Mouse (Mus musculus) erythroblast, embryonic 14.5 days (primary cell): Measurements from ENCODE around the gene Gm11084.
"Not testable (repeated sequence)": the region's sequence is repeated elsewhere in the genome, so short reads cannot be mapped to it uniquely, and the experiment has no call there.

Source experiments
- GATA1 ChIP-seq: IDR thresholded peaks from 2 replicates; pipeline ENCODE4 v1.6.1; 2012; ENCODE audit warnings: low read length, inconsistent platforms, mixed read lengths
- TAL1 ChIP-seq: IDR thresholded peaks from 3 replicates; pipeline ENCODE4 v1.6.1; 2012; ENCODE audit warnings: low read length, inconsistent platforms, mixed read lengths

DNA sequence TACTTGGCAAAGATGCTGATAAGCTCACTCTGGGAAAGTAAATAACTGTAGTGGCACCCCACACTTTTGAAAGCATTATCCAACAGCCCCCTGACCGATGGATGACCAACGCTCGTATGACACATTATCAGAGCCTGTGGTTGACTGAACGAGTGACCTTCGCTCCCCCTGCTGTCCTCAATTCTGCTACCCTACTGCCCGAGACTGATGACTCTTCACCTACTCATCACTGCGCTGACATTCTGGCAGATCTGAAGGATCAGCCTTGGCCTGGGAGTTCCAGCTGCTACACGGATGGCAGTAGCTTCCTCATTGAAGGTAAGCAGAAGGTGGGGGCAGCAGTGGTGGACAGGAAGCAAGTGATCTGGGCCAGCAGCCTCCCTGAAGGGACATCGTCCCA lies 27.5 kb upstream of the Gm11084 start:
- not testable (repeated sequence) for TF ChIP-seq TAL1, GATA1
